Mouse (Mus musculus): Measurements from ENCODE around the gene Mthfd2l.

GRCm38 (mm10) chr5:90931911-90932310 is 994 bp downstream of the Mthfd2l start:
- TF ChIP-seq CTCF (conservative IDR thresholded peaks at IDR 0.05; ENCODE audit: low read length) (no peak), NANOG (IDR thresholded peaks at IDR 0.05; ENCODE audit: borderline replicate concordance, low read length) (no peak)

Data from E14TG2a.4 (cell line).